Mouse (Mus musculus): Measurements from ENCODE around the gene Dennd4b.

DNA sequence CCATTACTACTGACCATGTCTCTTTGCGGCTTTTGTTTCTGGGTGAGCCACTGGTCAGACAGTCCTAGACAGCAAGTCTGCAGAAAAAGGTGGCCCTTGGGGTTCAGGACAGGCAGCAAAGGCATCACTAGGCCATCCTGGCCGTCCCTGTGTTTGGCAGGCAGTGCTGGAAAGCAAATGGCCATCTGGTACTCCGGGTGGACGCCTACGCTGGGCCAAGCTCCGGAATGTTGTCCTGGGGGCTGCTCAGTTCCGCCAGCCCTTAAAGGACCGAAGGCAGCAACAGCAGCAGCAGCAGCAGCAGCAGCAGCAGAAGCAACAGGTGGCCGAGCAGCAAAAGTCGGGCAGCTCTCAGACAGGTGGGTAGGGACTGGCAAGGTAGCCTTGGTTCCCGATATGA, 10.3 kb downstream of the Dennd4b start:
- TF ChIP-seq EP300 (IDR thresholded peaks at IDR 0.05; ENCODE audit: insufficient read depth, low read depth, low read length): no peak
- no peak for TF ChIP-seq CTCF (IDR thresholded peaks at IDR 0.05)
